Comparison of ENCODE assay signal across 27 mouse cellular contexts in genomic region chr2:156437637-156438036, GRCm38 (mm10).
"Had no signal": no experiment of that assay in that cellular context is flagged by ENCODE, and none has a peak within 500 bp of the region (broad histone marks: within the 10 kb centered on the region; RNA-seq: fewer than 3 reads in every experiment).

No protein-coding gene starts in this region.

- ATAC-seq: hindbrain, embryonic 16.5 days; inflammation-experienced regulatory T-cells, adult 6 months; intestine, embryonic 15.5 days; intestine, postnatal 0 days; liver, embryonic 12.5 days had no signal

- H3K4me2 ChIP-seq: heart, embryonic 12.5 days; hindbrain, embryonic 12.5 days; hindbrain, embryonic 14.5 days; intestine, embryonic 15.5 days; limb, embryonic 13.5 days; limb, embryonic 15.5 days; liver, embryonic 12.5 days had no signal

- H3K36me3 ChIP-seq: heart, embryonic 10.5 days; heart, embryonic 12.5 days; intestine, embryonic 15.5 days; limb, embryonic 13.5 days; limb, embryonic 15.5 days; liver, embryonic 12.5 days had no signal

- H3K27ac ChIP-seq: hindbrain, embryonic 12.5 days; hindbrain, embryonic 14.5 days; intestine, embryonic 15.5 days; layer of hippocampus, adult 2 months; limb, embryonic 13.5 days; liver, embryonic 12.5 days; liver, embryonic 14.5 days had no signal

- H3K9me3 ChIP-seq: heart, embryonic 10.5 days; heart, embryonic 12.5 days; hindbrain, embryonic 10.5 days; hindbrain, embryonic 12.5 days; intestine, embryonic 15.5 days; limb, embryonic 13.5 days; limb, embryonic 15.5 days; liver, embryonic 12.5 days had no signal

- H3K9ac ChIP-seq: hindbrain, embryonic 12.5 days; hindbrain, embryonic 14.5 days; intestine, embryonic 15.5 days; limb, embryonic 15.5 days; liver, embryonic 12.5 days; liver, embryonic 14.5 days had no signal

- H3K4me3 ChIP-seq: heart, embryonic 10.5 days; heart, embryonic 12.5 days; hindbrain, embryonic 10.5 days; hindbrain, embryonic 12.5 days; intestine, embryonic 15.5 days; layer of hippocampus, adult 2 months; limb, embryonic 13.5 days; limb, embryonic 15.5 days; liver, embryonic 12.5 days had no signal

- H3K27me3 ChIP-seq: heart, embryonic 12.5 days; hindbrain, embryonic 12.5 days; intestine, embryonic 15.5 days; limb, embryonic 13.5 days; limb, embryonic 15.5 days; liver, embryonic 12.5 days had no signal

- DNase-seq: gastrocnemius, postnatal 14 days; gastrocnemius, postnatal 36 days; heart, adult 18-20 months; heart, postnatal 10 days; heart, postnatal 4 days; kidney, adult 18-20 months; kidney, adult 8-10 months; kidney, postnatal 10 days; kidney, postnatal 25 days; kidney, postnatal 4 days; layer of hippocampus, adult 9-11 months; layer of hippocampus, postnatal 36 days; left cerebral cortex, postnatal 4 days had no signal
